Mouse (Mus musculus) forebrain, embryonic 14.5 days (tissue): ENCODE measurements around the gene Birc6. TPM values are rescaled to one million over a fixed set of nuclear protein-coding genes. Genes with fewer than 3 reads are reported as not detected.

Experiments used
- ATAC-seq: fragments of 200-750 bp; cut with Nextera tagmentation; 2 replicates; pipeline ENCODE4 v1.8.0; 2017; ENCODE audit warnings: mild to moderate bottlenecking, moderate library complexity
- DNase-seq: peaks from one replicate; pipeline ENCODE4 v3.0.0-alpha.2; 2015; ENCODE audit warnings: low spot score
- H3K27ac ChIP-seq: fragments of 300-500 bp; sonication (generic); 2 replicates; pipeline ENCODE4 v1.5.1; 2014; ENCODE audit warnings: low read depth, mild to moderate bottlenecking, control low read depth, low read length, moderate library complexity
- H3K27me3 ChIP-seq: fragments of 300-500 bp; sonication (generic); replicated peaks from 2 replicates; pipeline ENCODE4 v1.6.1; 2014; ENCODE audit warnings: low read length, control low read depth, mixed read lengths; ENCODE audit not compliant: control insufficient read depth, insufficient read depth
- H3K36me3 ChIP-seq: fragments of 300-500 bp; sonication (generic); 2 replicates; pipeline ENCODE4 v1.6.1; 2014; ENCODE audit warnings: low read length, control low read depth; ENCODE audit not compliant: control insufficient read depth, insufficient read depth
- H3K4me1 ChIP-seq: fragments of 300-500 bp; sonication (generic); 2 replicates; pipeline ENCODE4 v1.6.1; 2014; ENCODE audit warnings: antibody characterized with exemption, low read length, control low read depth; ENCODE audit not compliant: control insufficient read depth, insufficient read depth
- H3K4me2 ChIP-seq: fragments of 300-500 bp; sonication (generic); 2 replicates; pipeline ENCODE4 v1.6.1; 2014; ENCODE audit warnings: mild to moderate bottlenecking, control low read depth, low read length
- H3K4me3 ChIP-seq: fragments of 300-500 bp; sonication (generic); 2 replicates; pipeline ENCODE4 v1.5.1; 2014; ENCODE audit warnings: low read depth, low read length, control low read depth
- H3K9ac ChIP-seq: fragments of 300-500 bp; sonication (generic); 2 replicates; pipeline ENCODE4 v1.6.1; 2014; ENCODE audit warnings: mild to moderate bottlenecking, low read length, control low read depth, moderate library complexity
- H3K9me3 ChIP-seq: fragments of 300-500 bp; sonication (generic); replicated peaks from 2 replicates; pipeline ENCODE4 v1.6.1; 2016; ENCODE audit warnings: low read length, control low read depth, mixed read lengths; ENCODE audit not compliant: control insufficient read depth
- WGBS: fragments of 180-500 bp; shearing (Covaris S2); extraction: QIAGEN DNeasy Blood & Tissue Kit; methylation state at CpG from one replicate; pipeline ENCODE4 v1.1.7; 2014; 5-methylcytosine and 5-hydroxymethylcytosine counted together
- polyA plus RNA-seq: library from polyadenylated mRNA; unstranded; fragments of >200 nt; fragmentation: Nextera tagmentation; extraction: Ambion mirVana; gene quantifications from 2 replicates; pipeline ENCODE4 v1.2.1, GENCODE M21; 2014

The Birc6 gene
- 63.7 and 83.4 TPM in 2 replicates for polyA plus RNA-seq

GRCm38 (mm10) chr17:74527729-74528607 lies at the start of gene Birc6:
Gene Birc6 (plus strand): TSS chr17:74528295.
- Histone ChIP-seq H3K36me3 (no peaks in the 10 kb centered on the region), H3K4me3 (peak within 1 kb of the TSS; percentile 94), H3K27ac (peak within 1 kb of the TSS; percentile 97), H3K9me3 (no peaks in the 10 kb centered on the region), H3K27me3 (no peaks in the 10 kb centered on the region), H3K9ac (peak within 1 kb of the TSS; percentile 94), H3K4me2 (peak within 1 kb of the TSS; percentile 69), H3K4me1 (peaks cover 12% of the 10 kb centered on the region)
- WGBS, result under 1% methylated on average over 67 of the region's 71 CpGs
- ATAC-seq (peak; percentile 97), DNase-seq (peak; percentile 99)

- H3K9me3 ChIP-seq, result no peaks in the 10 kb centered on the region
- no peaks in the 10 kb centered on the region for H3K27me3 ChIP-seq
- no peak overlapping the region for H3K9ac ChIP-seq
- no peaks in the 10 kb centered on the region for H3K36me3 ChIP-seq
- no peak overlapping the region for H3K4me3 ChIP-seq
- ATAC-seq, result no peak
- 85% methylated on average over 14 of the region's 14 CpGs for WGBS
- H3K27ac ChIP-seq, result no peak overlapping the region
- DNase-seq, result no peak
- no peak overlapping the region for H3K4me2 ChIP-seq
- no peaks in the 10 kb centered on the region for H3K4me1 ChIP-seq
Measured at GRCm38 (mm10) chr17:74480361-74481069, 47.6 kb upstream of the Birc6 start.

DNA sequence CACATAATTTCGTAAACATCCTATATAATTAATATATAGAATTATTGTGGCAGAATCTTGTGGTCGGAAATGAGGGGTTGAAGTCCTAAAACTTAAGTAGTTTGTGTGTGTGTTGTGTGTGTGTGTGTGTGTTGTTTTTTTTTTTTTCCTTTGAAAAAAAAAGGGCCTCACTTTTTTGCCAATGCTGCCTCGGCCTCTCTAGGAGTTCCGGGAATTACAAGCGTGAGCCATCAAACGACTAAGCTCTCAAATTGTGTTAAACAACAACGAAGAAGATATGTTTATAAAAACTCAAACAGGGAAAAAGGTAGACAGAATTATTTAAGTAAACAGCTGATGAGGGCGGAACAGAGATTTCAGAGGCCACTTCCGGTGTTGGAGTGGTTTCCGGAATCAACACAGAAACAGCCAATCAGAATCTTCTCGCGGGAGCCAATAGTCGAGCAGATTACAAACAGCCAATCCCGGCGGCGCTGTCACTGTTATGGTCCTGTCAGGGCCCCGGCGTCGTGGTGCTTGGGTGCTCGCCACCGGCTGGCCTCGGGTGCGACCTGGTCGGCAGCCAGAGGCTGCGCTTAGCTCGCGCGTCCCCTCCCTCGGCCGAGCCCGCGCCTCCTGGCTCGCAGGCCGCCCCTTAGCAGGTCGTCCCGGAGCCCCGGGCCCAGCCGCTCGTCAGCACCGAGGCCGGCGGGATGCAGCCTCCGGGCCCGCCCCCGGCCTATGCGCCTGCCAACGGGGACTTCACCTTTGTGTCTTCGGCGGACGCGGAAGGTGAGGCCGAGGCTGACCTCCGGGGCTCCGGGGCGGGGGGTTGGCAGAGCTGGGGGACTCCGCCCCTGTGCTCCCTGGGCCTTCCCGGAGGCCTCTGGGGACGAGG lies 38.8 kb upstream of the Birc6 start, which contains the start of gene Yipf4:
TSS of gene Yipf4 (plus strand) at position 470 of the 877 bp plus-strand sequence.
- H3K9ac ChIP-seq, result peak within 1 kb of the TSS; percentile 89
- H3K4me1 ChIP-seq, result peaks cover 7% of the 10 kb centered on the region; the same call in 1 of the 2 replicates
- peaks cover 17% of the 10 kb centered on the region for H3K36me3 ChIP-seq
- 6% methylated on average over 51 of the region's 58 CpGs for WGBS
- H3K9me3 ChIP-seq, result no peaks in the 10 kb centered on the region
- peak within 1 kb of the TSS; percentile 68; the same call in 1 of the 2 replicates for H3K27ac ChIP-seq
- ATAC-seq, result peak; percentile 100
- DNase-seq, result peak; percentile 98
- H3K4me3 ChIP-seq, result peak within 1 kb of the TSS; percentile 96
- H3K4me2 ChIP-seq, result peak within 1 kb of the TSS; percentile 71
- no peaks in the 10 kb centered on the region for H3K27me3 ChIP-seq

DNA sequence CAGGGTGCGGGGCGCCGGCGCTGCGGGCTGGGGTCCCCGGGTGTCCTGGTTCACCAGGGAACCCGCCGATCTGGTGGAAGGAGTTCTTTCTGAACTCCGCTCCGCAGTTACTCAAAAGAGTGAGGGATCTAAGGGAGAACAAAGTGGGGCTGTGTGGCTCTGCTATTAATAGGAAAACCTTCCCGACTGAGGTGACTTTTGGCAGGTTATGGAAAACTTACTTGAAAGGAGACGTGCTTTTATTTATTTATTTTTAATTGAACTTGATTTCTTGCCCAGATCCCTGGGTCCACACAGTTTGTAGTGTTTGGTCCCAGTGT lies 38.2 kb upstream of the Birc6 start:
- H3K4me1 ChIP-seq, result peaks cover 7% of the 10 kb centered on the region; the same call in 1 of the 2 replicates
- H3K36me3 ChIP-seq, result peaks cover 23% of the 10 kb centered on the region
- no peaks in the 10 kb centered on the region for H3K27me3 ChIP-seq
- peak overlapping the region; percentile 89 for H3K9ac ChIP-seq
- WGBS, result 2% methylated on average over 12 of the region's 12 CpGs
- H3K4me2 ChIP-seq, result peak overlapping the region; percentile 71
- ATAC-seq, result no peak
- H3K4me3 ChIP-seq, result peak overlapping the region; percentile 96
- peak; percentile 13 for DNase-seq
- H3K9me3 ChIP-seq, result no peaks in the 10 kb centered on the region
- H3K27ac ChIP-seq, result peak overlapping the region; percentile 68; the same call in 1 of the 2 replicates

GRCm38 (mm10) chr17:74491565-74491964 lies 36.5 kb upstream of the Birc6 start:
- 93% methylated on average over 3 of the region's 3 CpGs for WGBS
- H3K4me1 ChIP-seq, result peaks cover 7% of the 10 kb centered on the region; the same call in 1 of the 2 replicates
- ATAC-seq, result no peak

GRCm38 (mm10) chr17:74500204-74500603 lies 27.9 kb upstream of the Birc6 start:
- no peak for ATAC-seq
- WGBS, result 86% methylated on average over 4 of the region's 4 CpGs
- H3K27ac ChIP-seq, result no peak overlapping the region
- H3K4me2 ChIP-seq, result no peak overlapping the region
- H3K36me3 ChIP-seq, result peaks cover 47% of the 10 kb centered on the region
- H3K4me1 ChIP-seq, result no peaks in the 10 kb centered on the region
- DNase-seq, result no peak
- no peaks in the 10 kb centered on the region for H3K9me3 ChIP-seq
- no peak overlapping the region for H3K4me3 ChIP-seq
- no peaks in the 10 kb centered on the region for H3K27me3 ChIP-seq
- no peak overlapping the region for H3K9ac ChIP-seq

More at GRCm38 (mm10) chr17:74491565-74491964, 36.5 kb upstream of the Birc6 start:
- Histone ChIP-seq H3K4me2 (no peak overlapping the region), H3K4me3 (no peak overlapping the region), H3K9ac (no peak overlapping the region), H3K27ac (no peak overlapping the region), H3K9me3 (no peaks in the 10 kb centered on the region), H3K36me3 (peaks cover 37% of the 10 kb centered on the region), H3K27me3 (no peaks in the 10 kb centered on the region)
- no peak for DNase-seq

DNA sequence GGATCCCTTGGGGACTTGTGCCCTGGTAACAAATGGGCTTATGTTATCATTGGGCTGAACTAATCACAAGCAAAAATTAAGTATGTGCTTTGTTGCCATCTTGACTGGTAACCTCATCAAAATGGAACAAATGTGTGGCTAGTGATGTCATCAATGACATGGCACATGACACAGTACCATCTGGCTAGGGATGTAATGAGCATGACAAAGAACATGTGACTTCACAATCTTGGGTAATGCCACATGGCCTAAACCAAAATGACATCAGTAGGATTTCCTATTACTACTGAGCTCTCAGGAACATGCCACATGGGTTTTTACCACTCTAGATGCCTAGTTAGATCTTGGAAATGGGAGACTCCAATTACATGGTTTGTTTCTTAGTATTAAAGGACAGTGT lies 27.0 kb upstream of the Birc6 start:
- peaks cover 39% of the 10 kb centered on the region for H3K36me3 ChIP-seq
- H3K4me2 ChIP-seq, result no peak overlapping the region
- no peak for ATAC-seq

DNA sequence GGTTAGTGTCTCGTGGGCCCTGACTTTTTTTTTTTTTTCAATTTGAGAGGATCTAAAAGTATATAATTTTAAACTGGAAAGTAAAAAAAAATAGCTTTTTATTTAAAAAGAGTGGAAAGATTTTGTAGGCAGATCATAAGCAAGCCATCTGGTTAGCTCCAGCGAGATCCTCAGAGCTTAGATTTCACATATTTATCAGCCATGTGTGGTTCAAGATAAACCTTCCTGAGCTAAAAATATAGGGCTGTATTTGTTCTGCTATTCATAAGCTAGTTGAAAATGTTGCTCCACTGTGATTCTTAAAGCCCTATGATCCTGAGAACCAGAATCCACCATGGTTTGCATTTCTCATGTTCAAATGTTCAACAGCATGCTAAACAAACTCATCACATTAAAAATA lies 20.2 kb upstream of the Birc6 start:
- Histone ChIP-seq H3K9ac (no peak overlapping the region), H3K27me3 (no peaks in the 10 kb centered on the region), H3K4me2 (no peak overlapping the region), H3K4me1 (no peaks in the 10 kb centered on the region), H3K4me3 (no peak overlapping the region), H3K9me3 (no peaks in the 10 kb centered on the region), H3K27ac (no peak overlapping the region), H3K36me3 (no peaks in the 10 kb centered on the region)
- WGBS, result 84% methylated on average over 2 of the region's 2 CpGs
- ATAC-seq, result no peak
- no peak for DNase-seq

More for the DNA sequence above, 27.0 kb upstream of the Birc6 start:
- DNase-seq, result no peak
- no peak overlapping the region for H3K4me3 ChIP-seq
- H3K9ac ChIP-seq, result no peak overlapping the region
- no peaks in the 10 kb centered on the region for H3K9me3 ChIP-seq
- no peaks in the 10 kb centered on the region for H3K27me3 ChIP-seq
- H3K27ac ChIP-seq, result no peak overlapping the region
- H3K4me1 ChIP-seq, result no peaks in the 10 kb centered on the region
